Mouse (Mus musculus): ENCODE measurements around the gene Tfap4. TPM values are rescaled to one million over a fixed set of nuclear protein-coding genes. Genes with fewer than 3 reads are reported as not detected.

Tfap4 gene
- polyA plus RNA-seq, 1 experiment from 2014 or later = 25.7 TPM

Other genes starting within 250 kb of the Tfap4 start
- 1.1 and 1.3 TPM in 2 replicates for gene Adcy9, start 139.4 kb downstream of the Tfap4 start, polyA plus RNA-seq (2014; fragmentation: Nextera tagmentation; extraction: Ambion mirVana)
- 7.7 and 21.1 TPM in 2 replicates for gene Srl, start 18.0 kb downstream of the Tfap4 start, polyA plus RNA-seq (2014; fragmentation: Nextera tagmentation; extraction: Ambion mirVana)
- 42.4 and 47.3 TPM in 2 replicates for gene Glis2, start 34.9 kb upstream of the Tfap4 start, polyA plus RNA-seq (2014; fragmentation: Nextera tagmentation; extraction: Ambion mirVana)
- gene Pam16, start 65.1 kb upstream of the Tfap4 start, polyA plus RNA-seq (2014; fragmentation: Nextera tagmentation; extraction: Ambion mirVana) = 102 and 116 TPM in 2 replicates
- 14.4 and 16.1 TPM in 2 replicates for gene Vasn, start 80.1 kb upstream of the Tfap4 start, polyA plus RNA-seq (2014; fragmentation: Nextera tagmentation; extraction: Ambion mirVana)
- gene Dnaja3, start 80.1 kb upstream of the Tfap4 start, polyA plus RNA-seq (2014; fragmentation: Nextera tagmentation; extraction: Ambion mirVana) = 46.3 and 68.8 TPM in 2 replicates
- gene Coro7, start 119.9 kb upstream of the Tfap4 start, polyA plus RNA-seq (2014; fragmentation: Nextera tagmentation; extraction: Ambion mirVana) = 12.0 and 16.4 TPM in 2 replicates
- 132 and 145 TPM in 2 replicates for gene Nmral1, start 159.5 kb upstream of the Tfap4 start, polyA plus RNA-seq (2014; fragmentation: Nextera tagmentation; extraction: Ambion mirVana)
- gene Hmox2, start 166.5 kb upstream of the Tfap4 start, polyA plus RNA-seq (2014; fragmentation: Nextera tagmentation; extraction: Ambion mirVana) = 103 and 113 TPM in 2 replicates
- 67.2 and 98.0 TPM in 2 replicates for gene Cdip1, start 230.4 kb upstream of the Tfap4 start, polyA plus RNA-seq (2014; fragmentation: Nextera tagmentation; extraction: Ambion mirVana)

Measured in kidney, embryonic 14.5 days (tissue).